19 mouse cellular contexts compared by ENCODE assay signal in genomic region chr4:142162729-142163128, GRCm38 (mm10).
DNase-seq lines count a peak whose midpoint lies in the region; ATAC-seq lines count a peak whose summit lies in the region.
"Had no signal": no experiment of that assay in that cellular context is flagged by ENCODE, and none has a peak within 500 bp of the region (broad histone marks: within the 10 kb centered on the region; RNA-seq: fewer than 3 reads in every experiment).

No protein-coding gene starts in this region.

- no peak overlapping the region for H3K4me3 ChIP-seq in lung, embryonic 15.5 days
- no peak overlapping the region for H3K4me3 ChIP-seq in stomach, embryonic 15.5 days (replicated peaks)
- H3K4me3 ChIP-seq: embryonic facial prominence, embryonic 13.5 days; forebrain, embryonic 10.5 days; limb, embryonic 10.5 days; neural tube, embryonic 12.5 days had no signal

- H3K9me3 ChIP-seq in lung, embryonic 15.5 days, result no peaks in the 10 kb centered on the region
- no peaks in the 10 kb centered on the region for H3K9me3 ChIP-seq in stomach, embryonic 15.5 days

- H3K9ac ChIP-seq in lung, embryonic 15.5 days, result no peak overlapping the region
- no peak overlapping the region for H3K9ac ChIP-seq in stomach, embryonic 15.5 days
- H3K9ac ChIP-seq: embryonic facial prominence, embryonic 13.5 days; neural tube, embryonic 12.5 days had no signal

- H3K4me2 ChIP-seq in lung, embryonic 15.5 days, result no peak overlapping the region
- H3K4me2 ChIP-seq in stomach, embryonic 15.5 days, result no peak overlapping the region
- H3K4me2 ChIP-seq: embryonic facial prominence, embryonic 13.5 days; neural tube, embryonic 12.5 days had no signal

- peak; percentile 57 for DNase-seq in kidney, adult 9 months
- peak; percentile 70 for DNase-seq in kidney, postnatal 14 days
- no peak for DNase-seq in layer of hippocampus, postnatal 36 days
- DNase-seq in thymus, postnatal 0 days (ENCODE audit: low spot score), result no peak
- DNase-seq: adrenal gland, postnatal 10 days; cerebellum, adult 2 months; gastrocnemius, postnatal 25 days; heart, postnatal 14 days; thymus, adult 2 months had no signal

- peaks cover 42% of the 10 kb centered on the region for H3K4me1 ChIP-seq in lung, embryonic 15.5 days
- H3K4me1 ChIP-seq in stomach, embryonic 15.5 days, result peaks cover 31% of the 10 kb centered on the region

- peak overlapping the region; percentile 41 for H3K27ac ChIP-seq in lung, embryonic 15.5 days
- 0 out of 2 replicates have a peak overlapping the region, but pooled peaks have one; percentile 2 for H3K27ac ChIP-seq in stomach, embryonic 15.5 days
- H3K27ac ChIP-seq: embryonic facial prominence, embryonic 13.5 days; forebrain, embryonic 10.5 days; hindbrain, postnatal 0 days; limb, embryonic 10.5 days; neural tube, embryonic 12.5 days had no signal

- no peaks in the 10 kb centered on the region for H3K27me3 ChIP-seq in lung, embryonic 15.5 days
- no peaks in the 10 kb centered on the region for H3K27me3 ChIP-seq in stomach, embryonic 15.5 days (replicated peaks)
- H3K27me3 ChIP-seq: embryonic facial prominence, embryonic 13.5 days; neural tube, embryonic 12.5 days had no signal

- WGBS in lung, embryonic 15.5 days, result 72% methylated on average over 9 of the region's 9 CpGs
- WGBS in stomach, embryonic 15.5 days, result 65% methylated on average over 9 of the region's 9 CpGs

- H3K36me3 ChIP-seq in lung, embryonic 15.5 days, result no peaks in the 10 kb centered on the region
- 0 out of 2 replicates have a peak, but pooled peaks cover 9% of the 10 kb centered on the region for H3K36me3 ChIP-seq in stomach, embryonic 15.5 days

- peak; percentile 24; the same call in 1 of the 2 replicates for ATAC-seq in lung, embryonic 15.5 days (ENCODE audit: borderline replicate concordance, extremely low read depth, low FRiP score, low TSS enrichment)
- ATAC-seq in stomach, embryonic 15.5 days (ENCODE audit: insufficient read depth, low FRiP score, low read depth), result no peak
- ATAC-seq in monocyte, adult 5-6 weeks (replicated peaks; ENCODE audit: insufficient number of reproducible peaks, low FRiP score, low TSS enrichment, poor library complexity, severe bottlenecking), result no peak
- ATAC-seq: CD4-positive, CD25-positive, alpha-beta regulatory T cell, adult 4 months; midbrain, embryonic 16.5 days had no signal

Comparison
In these comparisons a context has a peak if more than half of its experiments do, and no peak if none do; other contexts are left out.
1. DNase-seq: peak in kidney, adult 9 months (single experiment) and kidney, postnatal 14 days (single experiment); none in layer of hippocampus, postnatal 36 days (0 of 2) and thymus, postnatal 0 days (single experiment).